Mouse (Mus musculus): ENCODE data around the gene Crhr2.

Crhr2 gene

GRCm38 (mm10) chr6:55045326-55045725 lies 87.5 kb downstream of the Crhr2 start:
- no peak for DNase-seq (ENCODE audit: low read depth)

GRCm38 (mm10) chr6:55044542-55044941 lies 88.3 kb downstream of the Crhr2 start:
- DNase-seq (ENCODE audit: low read depth): no peak

- no peak for DNase-seq (ENCODE audit: low read depth)
Observed at GRCm38 (mm10) chr6:55043206-55043605, 89.6 kb downstream of the Crhr2 start.

Data from induced T-regulatory cell, adult 2 months (primary cell).